Mouse (Mus musculus) MEL (cell line): Measurements from ENCODE around the gene Sgsm2. TPM values are rescaled to one million over a fixed set of nuclear protein-coding genes. Genes with fewer than 3 reads are reported as not detected.
A peak's percentile ranks its signal among the peaks of the same experiment; 100 is the strongest.

ENCODE experiments used
- DNase-seq: peaks from one replicate; pipeline ENCODE4 v3.0.0; 2011; ENCODE audit warnings: low read depth, low spot score
- H3K27ac ChIP-seq: 2 replicates; pipeline ENCODE4 v1.5.1; 2012; ENCODE audit warnings: low read depth, mild to moderate bottlenecking, control low read depth, low read length, moderate library complexity; ENCODE audit not compliant: control insufficient read depth
- H3K27me3 ChIP-seq, 2 experiments: fragments of 150-350 bp in 1 of 2; sonication (generic) in 1 of 2; 2 replicates each; pipeline ENCODE4 v1.6.1; 2012; ENCODE audit warnings: low read length in 2 of 2, mild to moderate bottlenecking in 2 of 2, improper control_type of control experiment in 1 of 2, moderate library complexity in 1 of 2; ENCODE audit not compliant: insufficient read depth in 2 of 2, control insufficient read depth in 1 of 2
- H3K36me3 ChIP-seq, 2 experiments: 2 replicates each; pipeline ENCODE4 v1.6.1; 2012 to 2014; ENCODE audit warnings: low read length in 2 of 2, improper control_type of control experiment in 1 of 2, inconsistent platforms in 1 of 2, mild to moderate bottlenecking in 1 of 2; ENCODE audit not compliant: insufficient read depth in 2 of 2, control insufficient read depth in 1 of 2
- H3K4me1 ChIP-seq, 2 experiments: fragments of 150-350 bp in 1 of 2; sonication (generic) in 1 of 2; 2 replicates each; pipeline ENCODE4 v1.6.1; 2012; ENCODE audit warnings: low read length in 2 of 2, improper control_type of control experiment in 1 of 2, mild to moderate bottlenecking in 1 of 2; ENCODE audit not compliant: insufficient read depth in 2 of 2, control insufficient read depth in 1 of 2
- H3K4me3 ChIP-seq, 2 experiments: fragments of 150-350 bp in 1 of 2; sonication (generic) in 1 of 2; 2 replicates each; pipeline ENCODE4 v1.5.1; 2012; ENCODE audit warnings: low read depth in 2 of 2, low read length in 2 of 2, mild to moderate bottlenecking in 2 of 2, moderate library complexity in 2 of 2, control low read depth in 1 of 2, improper control_type of control experiment in 1 of 2; ENCODE audit not compliant: control insufficient read depth in 1 of 2, insufficient read depth in 1 of 2
- H3K79me2 ChIP-seq: 2 replicates; pipeline ENCODE4 v1.6.1; 2012; ENCODE audit warnings: mild to moderate bottlenecking, low read length, moderate library complexity; ENCODE audit not compliant: control insufficient read depth, poor library complexity, insufficient read depth
- H3K9ac ChIP-seq: 2 replicates; pipeline ENCODE4 v1.6.1; 2012; ENCODE audit warnings: low read depth, mild to moderate bottlenecking, control low read depth, low read length, moderate library complexity; ENCODE audit not compliant: control insufficient read depth, poor library complexity, severe bottlenecking
- H3K9me3 ChIP-seq: fragments of 150-350 bp; sonication (generic); replicated peaks from 2 replicates; pipeline ENCODE4 v1.6.1; 2012; ENCODE audit warnings: mild to moderate bottlenecking, low read length, improper control_type of control experiment, moderate library complexity; ENCODE audit not compliant: insufficient read depth
- CHD1 ChIP-seq: IDR thresholded peaks from 2 replicates; pipeline ENCODE4 v1.6.1; 2012; ENCODE audit warnings: low read depth, mild to moderate bottlenecking, inconsistent platforms, low read length, improper control_type of control experiment
- EP300 ChIP-seq, 2 experiments: IDR thresholded peaks; 2 replicates each; pipeline ENCODE4 v1.6.1; 2011; ENCODE audit warnings: improper control_type of control experiment in 2 of 2, low read length in 2 of 2, low read depth in 1 of 2, mild to moderate bottlenecking in 1 of 2
- KAT2A ChIP-seq: conservative IDR thresholded peaks from 2 replicates; pipeline ENCODE4 v1.6.1; 2012; ENCODE audit warnings: low read depth, low read length, improper control_type of control experiment, inconsistent platforms
- MAZ ChIP-seq: IDR thresholded peaks from 2 replicates; pipeline ENCODE4 v1.6.1; 2012; ENCODE audit warnings: low read depth, mild to moderate bottlenecking, inconsistent platforms, low read length, improper control_type of control experiment
- MEF2A ChIP-seq: IDR thresholded peaks from 2 replicates; pipeline ENCODE4 v1.6.1; 2014; ENCODE audit warnings: low read depth, mild to moderate bottlenecking, inconsistent platforms, low read length, improper control_type of control experiment; ENCODE audit not compliant: poor library complexity, insufficient replicate concordance, severe bottlenecking; ENCODE audit errors: extremely low read depth
- MXI1 ChIP-seq: IDR thresholded peaks from 2 replicates; pipeline ENCODE4 v1.6.1; 2011; ENCODE audit warnings: mild to moderate bottlenecking, low read depth, low read length, improper control_type of control experiment
- MYB ChIP-seq: IDR thresholded peaks from 2 replicates; pipeline ENCODE4 v1.6.1; 2011; ENCODE audit warnings: mild to moderate bottlenecking, low read depth, low read length, improper control_type of control experiment
- POLR2A ChIP-seq, 2 experiments: IDR thresholded peaks; 2 replicates each; pipeline ENCODE4 v1.6.1; 2011 to 2012; ENCODE audit warnings: low read length in 2 of 2, mild to moderate bottlenecking in 2 of 2, control low read depth in 1 of 2, improper control_type of control experiment in 1 of 2, low read depth in 1 of 2, moderate library complexity in 1 of 2; ENCODE audit not compliant: control insufficient read depth in 1 of 2, insufficient read depth in 1 of 2, poor library complexity in 1 of 2
- POLR2AphosphoS2 ChIP-seq: IDR thresholded peaks from 2 replicates; pipeline ENCODE4 v1.6.1; 2011; ENCODE audit warnings: low read length, improper control_type of control experiment
- POLR2AphosphoS5 ChIP-seq: IDR thresholded peaks from 2 replicates; pipeline ENCODE4 v1.6.1; 2012; ENCODE audit warnings: low read depth, borderline replicate concordance, mild to moderate bottlenecking, inconsistent platforms, low read length, moderate library complexity, mixed read lengths
- RAD21 ChIP-seq: IDR thresholded peaks from 2 replicates; pipeline ENCODE4 v1.6.1; 2011; ENCODE audit warnings: mild to moderate bottlenecking, low read depth, low read length, improper control_type of control experiment
- TAL1 ChIP-seq: IDR thresholded peaks from 2 replicates; pipeline ENCODE4 v1.6.1; 2012; ENCODE audit warnings: mild to moderate bottlenecking, inconsistent platforms, low read length, moderate library complexity, mixed read lengths
- UBTF ChIP-seq: IDR thresholded peaks from 2 replicates; pipeline ENCODE4 v1.6.1; 2012; ENCODE audit warnings: low read depth, mild to moderate bottlenecking, inconsistent platforms, low read length, improper control_type of control experiment, moderate library complexity, borderline replicate concordance; ENCODE audit not compliant: insufficient read depth
- USF1 ChIP-seq: IDR thresholded peaks from 2 replicates; pipeline ENCODE4 v1.6.1; 2014; ENCODE audit warnings: low read depth, mild to moderate bottlenecking, inconsistent platforms, low read length, improper control_type of control experiment, moderate library complexity
- ZC3H11A ChIP-seq: IDR thresholded peaks from 2 replicates; pipeline ENCODE4 v1.6.1; 2012; ENCODE audit warnings: low read depth, mild to moderate bottlenecking, inconsistent platforms, low read length, improper control_type of control experiment
- ZKSCAN1 ChIP-seq: IDR thresholded peaks from 2 replicates; pipeline ENCODE4 v1.6.1; 2012; ENCODE audit warnings: low read depth, mild to moderate bottlenecking, inconsistent platforms, low read length, improper control_type of control experiment, moderate library complexity
- ZMIZ1 ChIP-seq: IDR thresholded peaks from 2 replicates; pipeline ENCODE4 v1.6.1; 2012; ENCODE audit warnings: low read depth, mild to moderate bottlenecking, inconsistent platforms, low read length, improper control_type of control experiment, moderate library complexity
- ZNF384 ChIP-seq: IDR thresholded peaks from 2 replicates; pipeline ENCODE4 v1.6.1; 2012; ENCODE audit warnings: low read depth, mild to moderate bottlenecking, inconsistent platforms, low read length, improper control_type of control experiment
- polyA plus RNA-seq, 2 experiments: library from polyadenylated mRNA; stranded (reverse) in 1 of 2; unstranded in 1 of 2; fragments of >175 nt in 1 of 2; fragments of >200 nt in 1 of 2; gene quantifications; 2 replicates each; pipeline versions ENCODE4 v1.2.1 to v1.2.4; 2012; ENCODE audit warnings: low replicate concordance in 2 of 2, low read depth in 1 of 2; ENCODE audit not compliant: insufficient read length in 2 of 2, insufficient read depth in 1 of 2, missing spikeins in 1 of 2
- total RNA-seq: library from RNA; depleted of rRNA; stranded (reverse); fragments of 300-350 nt; gene quantifications from 2 replicates; pipeline ENCODE4 v1.2.3, GENCODE M21; 2012

The Sgsm2 gene
- total and polyA plus RNA-seq, 3 experiments: 7.2 to 15.1 TPM; not detected in 1

- no peak overlapping the region for H3K9ac ChIP-seq
- H3K9me3 ChIP-seq: no peaks in the 10 kb centered on the region
- no peak overlapping the region for H3K27ac ChIP-seq
- H3K79me2 ChIP-seq: peaks cover 8% of the 10 kb centered on the region
- TF ChIP-seq CHD1: no peak
- 0 out of 2 replicates have a peak, but pooled peaks have one; percentile 44 for TF ChIP-seq POLR2AphosphoS2
- no peak for TF ChIP-seq KAT2A
- TF ChIP-seq, all 39 proteins: peak for 1
- no peak for DNase-seq
- Histone ChIP-seq H3K36me3 (peaks cover 3 to 34% of the 10 kb centered on the region in 2 experiments), H3K27me3 (no peaks in the 10 kb centered on the region), H3K4me1 (peaks cover 0 to 29% of the 10 kb centered on the region in 2 experiments; a peak in 3 of 4 replicates), H3K4me3 (no peak overlapping the region)
Measured at GRCm38 (mm10) chr11:74826702-74827101, 70.2 kb downstream of the Sgsm2 start.

DNA sequence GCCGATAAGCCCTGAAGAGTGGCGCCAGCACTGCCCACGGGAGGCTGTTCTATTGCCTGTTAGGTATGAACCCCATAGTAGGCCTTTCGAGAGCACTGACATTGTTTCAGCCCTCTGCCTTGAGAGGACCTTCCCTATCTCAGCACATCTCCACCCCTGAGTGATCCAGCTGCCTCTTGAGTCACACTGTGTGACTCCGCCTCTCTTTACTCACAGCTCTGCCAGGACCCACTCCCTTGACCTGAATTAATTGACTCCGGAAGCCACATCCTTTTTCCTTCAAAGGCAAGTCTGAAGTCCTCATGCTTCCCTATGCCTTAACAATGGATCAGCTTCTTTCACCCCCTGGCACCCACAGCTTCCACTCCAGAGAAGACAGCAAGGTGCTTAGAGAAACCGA, 70.7 kb downstream of the Sgsm2 start:
- Histone ChIP-seq H3K27me3 (no peaks in the 10 kb centered on the region), H3K79me2 (peaks cover 2% of the 10 kb centered on the region), H3K4me3 (no peak overlapping the region), H3K9me3 (no peaks in the 10 kb centered on the region), H3K4me1 (peaks cover 0 to 29% of the 10 kb centered on the region in 2 experiments; a peak in 3 of 4 replicates), H3K27ac (no peak overlapping the region), H3K36me3 (peaks cover 3 to 34% of the 10 kb centered on the region in 2 experiments), H3K9ac (no peak overlapping the region)
- DNase-seq: peak; percentile 60
- TF ChIP-seq ZC3H11A (no peak), POLR2AphosphoS5 (no peak), MEF2A (no peak), ZKSCAN1 (no peak), USF1 (no peak), MAZ (no peak), ZMIZ1 (no peak), EP300 (IDR thresholded peaks at IDR 0.05; ENCODE audit: low read depth in 1 of 2, low read length in 2 of 2) (no peak)

DNA sequence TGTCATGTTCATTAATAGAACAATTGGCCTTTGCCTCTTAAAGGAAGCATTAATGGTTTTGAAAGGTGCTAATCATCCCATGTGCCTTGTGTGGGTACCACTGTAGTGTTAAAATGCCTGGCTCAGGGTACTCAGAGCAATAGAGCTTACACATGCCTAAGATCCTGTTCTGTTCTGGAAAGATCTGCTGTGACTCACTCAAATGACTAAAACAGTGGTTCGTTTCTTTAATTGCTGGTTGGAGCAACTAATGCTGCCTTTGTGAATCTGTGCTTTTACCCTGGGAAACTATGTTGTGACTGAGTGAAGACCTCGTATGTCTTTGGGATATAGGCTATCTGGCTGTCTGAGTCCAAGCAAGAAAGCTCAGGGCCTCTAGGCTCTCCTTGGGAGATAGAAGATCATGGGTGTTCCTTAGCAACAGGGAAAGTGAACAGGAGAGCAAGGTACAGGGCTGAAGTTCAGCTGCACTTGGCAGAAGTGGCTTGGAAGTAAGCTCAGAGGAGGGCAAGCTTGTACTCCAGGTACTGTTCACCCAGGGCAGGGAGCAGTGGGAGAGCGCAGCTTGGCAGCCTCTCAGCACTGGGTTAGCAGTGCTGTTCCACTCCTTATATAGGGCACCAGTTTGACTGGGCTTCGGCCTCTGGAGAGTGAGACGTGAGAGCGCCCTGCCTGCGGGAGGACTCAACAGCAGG, 74.0 kb downstream of the Sgsm2 start:
- H3K9ac ChIP-seq: no peak overlapping the region
- H3K36me3 ChIP-seq: peaks cover 5 to 21% of the 10 kb centered on the region in 2 experiments
- TF ChIP-seq ZNF384: no peak
- no peak for TF ChIP-seq UBTF
- TF ChIP-seq POLR2A (IDR thresholded peaks at IDR 0.05; ENCODE audit: control insufficient read depth in 1 of 2, insufficient read depth in 1 of 2, low read depth in 1 of 2, low read length in 2 of 2, poor library complexity in 1 of 2): no peak
- TF ChIP-seq MXI1: no peak
- TF ChIP-seq RAD21: no peak
- TF ChIP-seq KAT2A: no peak
- TF ChIP-seq TAL1: no peak
- no peak for TF ChIP-seq MEF2A
- TF ChIP-seq MAZ: no peak
- no peak for TF ChIP-seq POLR2AphosphoS5
- TF ChIP-seq MYB: no peak
- H3K27ac ChIP-seq: no peak overlapping the region
- H3K27me3 ChIP-seq: no peaks in the 10 kb centered on the region
- peaks cover 0 to 17% of the 10 kb centered on the region in 2 experiments; a peak in 3 of 4 replicates for H3K4me1 ChIP-seq
- H3K4me3 ChIP-seq: no peak overlapping the region
- no peaks in the 10 kb centered on the region for H3K9me3 ChIP-seq
- DNase-seq: no peak
- H3K79me2 ChIP-seq: 0 out of 2 replicates have a peak, but pooled peaks cover 1% of the 10 kb centered on the region
